Mouse (Mus musculus): ENCODE measurements around the gene Ralgapa2. TPM values are rescaled to one million over a fixed set of nuclear protein-coding genes. Genes with fewer than 3 reads are reported as not detected.

Gene Ralgapa2
- polyA plus RNA-seq, 1 experiment from 2014 or later: 14.2 TPM

DNA sequence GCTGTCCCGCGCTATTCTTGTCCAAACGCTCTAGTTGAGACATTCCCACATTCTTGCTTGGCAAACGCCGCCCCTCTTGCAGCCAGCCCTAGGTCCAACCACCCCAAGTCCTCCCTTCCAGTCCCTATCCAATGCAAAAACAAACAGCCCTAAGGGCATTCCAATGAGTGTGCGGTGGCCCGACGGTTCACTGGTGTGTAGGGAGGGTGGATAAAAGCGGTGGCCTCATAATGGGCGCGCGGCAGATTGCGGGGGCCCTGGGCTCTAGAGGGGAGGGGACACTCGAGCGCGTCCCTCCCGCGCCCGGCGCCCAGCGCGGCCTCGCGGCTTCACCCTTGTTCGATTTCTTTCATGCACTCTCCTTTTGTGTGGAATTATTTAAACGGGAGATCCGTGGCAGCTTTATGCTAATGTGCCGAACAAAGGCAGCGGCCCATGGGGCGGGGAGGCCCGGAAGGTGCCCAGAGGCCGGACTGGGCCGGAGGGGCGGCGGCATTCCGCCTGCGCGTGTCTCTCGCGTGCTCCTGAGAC lies 293.9 kb downstream of the Ralgapa2 start:
- H3K4me3 ChIP-seq (replicated peaks; ENCODE audit: low read length): peak overlapping the region; percentile 16
- H3K4me1 ChIP-seq (replicated peaks; ENCODE audit: control insufficient read depth, insufficient read depth, low read length): peaks cover 34% of the 10 kb centered on the region
- H3K36me3 ChIP-seq (replicated peaks; ENCODE audit: control insufficient read depth, insufficient read depth): no peaks in the 10 kb centered on the region
- peak overlapping the region; percentile 59 for H3K27ac ChIP-seq
- no peaks in the 10 kb centered on the region for H3K9me3 ChIP-seq (ENCODE audit: control insufficient read depth, low read length)
- H3K4me2 ChIP-seq (replicated peaks): peak overlapping the region; percentile 49
- H3K27me3 ChIP-seq (ENCODE audit: control insufficient read depth, insufficient read depth, low read length): peaks cover 28% of the 10 kb centered on the region
- H3K9ac ChIP-seq: peak overlapping the region; percentile 43
- WGBS: under 1% methylated on average over 40 of the region's 40 CpGs
- DNase-seq (ENCODE audit: low spot score) (no peak), ATAC-seq (ENCODE audit: low FRiP score) (peak; percentile 5; the same call in 1 of the 2 replicates)

DNA sequence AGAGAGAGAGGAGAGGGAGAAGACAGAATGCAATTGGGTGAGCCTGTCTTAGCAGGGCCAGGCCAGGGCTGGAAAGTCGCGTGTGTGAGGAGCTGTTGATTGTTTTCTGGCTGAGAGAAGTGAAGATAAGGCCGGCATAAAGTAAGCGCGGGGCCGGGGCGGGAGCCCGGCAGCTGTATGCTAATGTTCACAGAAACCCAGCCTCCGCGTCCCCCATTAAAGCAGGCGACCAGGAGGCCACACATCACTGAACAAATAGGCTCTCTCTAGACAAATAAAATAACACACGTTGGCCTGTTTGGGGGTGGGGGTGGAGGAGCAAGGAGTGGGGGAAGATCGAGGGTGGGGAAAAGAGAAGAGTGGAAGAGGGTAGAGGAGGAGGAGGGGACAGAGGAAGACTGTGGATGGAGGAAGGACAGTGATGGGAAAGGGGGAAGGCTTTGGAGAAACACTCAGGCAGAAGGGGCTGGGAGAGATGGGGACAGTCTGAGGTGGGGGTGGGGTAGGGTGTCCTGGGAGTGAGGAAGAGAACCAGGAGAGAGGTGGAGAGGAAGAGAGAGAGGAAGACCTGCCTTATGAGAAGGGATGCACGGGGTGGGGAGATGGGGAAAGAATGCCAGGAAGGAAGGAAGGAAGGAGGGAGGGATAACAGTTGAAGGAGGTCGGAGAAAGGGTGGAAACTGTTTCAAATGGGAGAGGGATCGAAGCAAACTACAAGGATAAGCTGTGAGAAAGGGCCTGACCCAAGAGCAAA lies 294.7 kb downstream of the Ralgapa2 start:
- no peak for ATAC-seq (ENCODE audit: low FRiP score)
- Histone ChIP-seq H3K4me3 (replicated peaks; ENCODE audit: low read length) (no peak overlapping the region), H3K9ac (no peak overlapping the region), H3K4me1 (replicated peaks; ENCODE audit: control insufficient read depth, insufficient read depth, low read length) (peaks cover 34% of the 10 kb centered on the region), H3K27me3 (ENCODE audit: control insufficient read depth, insufficient read depth, low read length) (peaks cover 28% of the 10 kb centered on the region), H3K4me2 (replicated peaks) (peak overlapping the region; percentile 49), H3K36me3 (replicated peaks; ENCODE audit: control insufficient read depth, insufficient read depth) (no peaks in the 10 kb centered on the region), H3K27ac (peak overlapping the region; percentile 59), H3K9me3 (ENCODE audit: control insufficient read depth, low read length) (no peaks in the 10 kb centered on the region)
- DNase-seq (ENCODE audit: low spot score): no peak
- WGBS: 3% methylated on average over 16 of the region's 16 CpGs

DNA sequence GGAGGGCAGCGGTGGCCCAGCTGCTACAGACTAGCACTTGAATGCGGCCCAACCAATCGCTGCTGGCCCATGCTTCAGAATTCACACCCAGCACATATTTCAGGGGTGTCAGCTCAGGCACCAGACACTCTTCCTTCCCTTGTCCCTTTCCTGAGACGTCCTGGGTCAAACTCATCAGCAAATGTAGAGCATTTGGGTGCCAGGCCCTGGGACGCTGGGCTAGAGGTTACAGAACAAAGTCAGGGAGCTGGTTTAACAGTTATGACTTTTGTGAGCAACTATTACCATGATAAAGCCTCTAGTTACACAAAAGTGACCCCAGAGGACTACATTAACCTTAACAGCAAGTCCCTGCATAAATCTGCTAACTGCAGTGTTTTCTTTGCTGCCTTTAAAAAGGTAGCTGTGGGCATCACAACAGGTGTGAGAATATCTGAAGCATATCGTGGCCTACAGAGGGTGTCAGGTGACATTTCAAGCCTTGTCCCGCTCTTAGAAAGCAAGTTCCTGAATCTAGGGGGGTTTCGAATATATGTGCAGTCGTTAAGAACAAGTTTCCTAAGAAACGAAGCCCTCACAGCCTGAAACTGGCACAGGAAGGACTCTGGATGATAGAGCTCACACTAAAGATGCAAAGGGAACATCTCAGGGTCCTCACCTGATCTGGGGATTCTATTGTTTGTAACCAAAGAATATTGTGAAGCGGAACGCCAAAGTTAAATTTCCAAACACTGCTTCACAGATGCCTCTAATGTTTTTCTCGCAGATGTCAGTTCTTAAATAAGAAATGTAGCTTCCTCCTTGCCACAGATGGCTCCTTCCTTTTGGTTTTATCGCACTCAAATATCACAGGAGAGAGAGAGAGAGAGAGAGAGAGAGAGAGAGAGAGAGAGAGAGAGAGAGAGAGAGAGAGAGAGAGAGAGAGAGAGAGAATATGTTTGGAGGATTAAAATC lies 295.8 kb downstream of the Ralgapa2 start:
- no peaks in the 10 kb centered on the region for H3K9me3 ChIP-seq (ENCODE audit: control insufficient read depth, low read length)
- peaks cover 28% of the 10 kb centered on the region for H3K27me3 ChIP-seq (ENCODE audit: control insufficient read depth, insufficient read depth, low read length)
- peak overlapping the region; percentile 41; the same call in 1 of the 2 replicates for H3K27ac ChIP-seq
- WGBS: 19% methylated on average over 14 of the region's 14 CpGs
- no peaks in the 10 kb centered on the region for H3K36me3 ChIP-seq (replicated peaks; ENCODE audit: control insufficient read depth, insufficient read depth)
- no peak overlapping the region for H3K9ac ChIP-seq
- H3K4me3 ChIP-seq (replicated peaks; ENCODE audit: low read length): no peak overlapping the region
- ATAC-seq (ENCODE audit: low FRiP score): no peak
- no peak overlapping the region for H3K4me2 ChIP-seq (replicated peaks)
- peaks cover 34% of the 10 kb centered on the region for H3K4me1 ChIP-seq (replicated peaks; ENCODE audit: control insufficient read depth, insufficient read depth, low read length)
- no peak for DNase-seq (ENCODE audit: low spot score)

DNA sequence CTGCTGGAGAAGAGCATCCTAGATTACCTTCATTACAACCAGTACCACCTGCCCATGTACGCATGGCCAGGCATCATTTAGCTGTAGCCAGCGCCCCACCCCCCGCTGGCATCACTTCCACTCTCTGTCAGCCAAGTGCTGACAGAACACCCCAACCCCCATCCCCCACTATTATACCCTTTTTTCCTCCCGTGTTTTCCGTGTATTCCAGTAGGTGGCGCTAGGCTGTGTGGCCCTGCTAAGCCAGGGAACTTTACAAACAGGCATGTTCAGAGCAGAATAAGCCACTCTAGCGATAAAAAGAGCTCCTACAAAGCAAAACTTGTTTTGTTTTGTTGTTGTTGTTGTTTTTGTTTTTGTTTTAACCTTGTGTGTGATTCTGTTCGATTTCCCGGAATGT lies 297.4 kb downstream of the Ralgapa2 start:
- no peak overlapping the region for H3K9ac ChIP-seq
- ATAC-seq (ENCODE audit: low FRiP score) (0 out of 2 replicates have a peak, but pooled peaks have one; percentile 18), DNase-seq (ENCODE audit: low spot score) (peak; percentile 87)
- H3K27me3 ChIP-seq (ENCODE audit: control insufficient read depth, insufficient read depth, low read length): peaks cover 24% of the 10 kb centered on the region
- no peak overlapping the region for H3K4me2 ChIP-seq (replicated peaks)
- H3K9me3 ChIP-seq (ENCODE audit: control insufficient read depth, low read length): no peaks in the 10 kb centered on the region
- H3K4me3 ChIP-seq (replicated peaks; ENCODE audit: low read length): no peak overlapping the region
- no peak overlapping the region for H3K27ac ChIP-seq
- peaks cover 25% of the 10 kb centered on the region for H3K4me1 ChIP-seq (replicated peaks; ENCODE audit: control insufficient read depth, insufficient read depth, low read length)
- 1% methylated on average over 9 of the region's 9 CpGs for WGBS
- H3K36me3 ChIP-seq (replicated peaks; ENCODE audit: control insufficient read depth, insufficient read depth): no peaks in the 10 kb centered on the region

DNA sequence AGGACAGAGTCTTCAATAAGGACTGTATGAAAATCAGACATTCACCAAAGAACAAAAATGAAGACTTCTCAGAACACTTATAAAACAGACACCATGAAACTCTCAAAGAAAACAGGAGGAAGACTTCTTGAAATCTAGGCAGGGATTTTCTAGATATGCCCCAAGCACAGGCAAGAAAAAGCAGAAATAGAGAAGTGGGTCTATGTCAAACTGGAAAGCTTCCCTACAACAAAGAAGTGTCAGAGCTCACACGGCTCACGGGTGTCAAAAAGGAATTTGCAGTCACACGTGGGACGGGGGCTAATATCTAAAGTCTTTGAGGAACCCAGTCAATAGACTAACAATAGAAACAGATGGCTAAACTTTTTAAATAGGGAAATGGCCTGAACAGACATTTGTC lies 301.2 kb downstream of the Ralgapa2 start:
- H3K9me3 ChIP-seq (ENCODE audit: control insufficient read depth, low read length): no peaks in the 10 kb centered on the region
- peaks cover 8% of the 10 kb centered on the region for H3K4me1 ChIP-seq (replicated peaks; ENCODE audit: control insufficient read depth, insufficient read depth, low read length)
- peaks cover 3% of the 10 kb centered on the region for H3K27me3 ChIP-seq (ENCODE audit: control insufficient read depth, insufficient read depth, low read length)
- DNase-seq (ENCODE audit: low spot score): no peak
- no peak overlapping the region for H3K4me3 ChIP-seq (replicated peaks; ENCODE audit: low read length)
- ATAC-seq (ENCODE audit: low FRiP score): no peak
- H3K27ac ChIP-seq: no peak overlapping the region
- H3K9ac ChIP-seq: no peak overlapping the region
- no peaks in the 10 kb centered on the region for H3K36me3 ChIP-seq (replicated peaks; ENCODE audit: control insufficient read depth, insufficient read depth)
- WGBS: 22% methylated on average over 4 of the region's 4 CpGs
- no peak overlapping the region for H3K4me2 ChIP-seq (replicated peaks)

DNA sequence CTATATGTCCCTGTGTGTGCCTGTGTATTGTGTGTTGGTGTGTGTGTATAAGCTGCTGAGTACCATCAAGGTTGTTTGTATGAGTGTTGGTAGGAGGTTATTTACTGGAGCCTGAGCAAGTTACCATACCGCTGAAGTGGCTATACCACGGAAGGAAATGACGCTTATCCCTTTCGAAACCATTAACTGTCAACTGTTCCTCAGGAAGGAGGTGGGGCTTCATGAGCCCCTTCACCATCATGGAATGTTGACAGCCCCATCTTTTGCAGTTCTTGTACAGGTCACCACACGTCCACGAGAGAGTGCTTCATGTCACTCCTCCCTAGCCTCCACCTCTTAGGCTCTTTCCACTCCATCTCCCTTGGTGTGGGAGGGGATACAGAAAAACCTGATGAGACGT lies 314.2 kb downstream of the Ralgapa2 start:
- no peak overlapping the region for H3K9ac ChIP-seq
- no peaks in the 10 kb centered on the region for H3K4me1 ChIP-seq (replicated peaks; ENCODE audit: control insufficient read depth, insufficient read depth, low read length)
- H3K9me3 ChIP-seq (ENCODE audit: control insufficient read depth, low read length): no peaks in the 10 kb centered on the region
- no peaks in the 10 kb centered on the region for H3K27me3 ChIP-seq (ENCODE audit: control insufficient read depth, insufficient read depth, low read length)
- ATAC-seq (ENCODE audit: low FRiP score) (no peak), DNase-seq (ENCODE audit: low spot score) (no peak)
- H3K4me3 ChIP-seq (replicated peaks; ENCODE audit: low read length): no peak overlapping the region
- 86% methylated on average over 7 of the region's 7 CpGs for WGBS
- H3K36me3 ChIP-seq (replicated peaks; ENCODE audit: control insufficient read depth, insufficient read depth): no peaks in the 10 kb centered on the region
- H3K27ac ChIP-seq: no peak overlapping the region
- H3K4me2 ChIP-seq (replicated peaks): no peak overlapping the region

DNA sequence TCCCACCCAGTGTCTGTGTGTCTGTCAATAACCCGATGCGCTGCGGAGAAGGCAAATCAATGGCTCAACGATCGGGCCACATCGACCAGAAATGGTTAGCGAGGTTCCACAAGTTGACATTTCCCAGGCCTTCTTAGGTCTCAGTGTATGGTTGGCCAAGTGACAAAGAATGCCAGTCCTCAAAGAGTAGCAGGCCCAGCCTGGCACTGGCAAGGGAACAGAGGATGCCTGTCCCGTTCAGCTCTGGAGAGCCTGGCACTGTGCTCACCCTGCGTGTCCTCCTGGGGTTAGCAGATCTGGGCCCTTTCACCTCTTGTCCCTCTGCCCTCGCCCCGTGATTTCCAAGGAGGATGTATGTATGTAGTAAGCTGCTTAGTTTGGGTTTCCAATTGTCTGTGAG lies 316.0 kb downstream of the Ralgapa2 start:
- 93% methylated on average over 11 of the region's 11 CpGs for WGBS
- no peak for ATAC-seq (ENCODE audit: low FRiP score)

More for the DNA sequence above, 316.0 kb downstream of the Ralgapa2 start:
- DNase-seq (ENCODE audit: low spot score): no peak
- no peaks in the 10 kb centered on the region for H3K9me3 ChIP-seq (ENCODE audit: control insufficient read depth, low read length)
- H3K36me3 ChIP-seq (replicated peaks; ENCODE audit: control insufficient read depth, insufficient read depth): no peaks in the 10 kb centered on the region
- H3K4me2 ChIP-seq (replicated peaks): no peak overlapping the region
- H3K4me1 ChIP-seq (replicated peaks; ENCODE audit: control insufficient read depth, insufficient read depth, low read length): no peaks in the 10 kb centered on the region
- no peak overlapping the region for H3K9ac ChIP-seq
- H3K27me3 ChIP-seq (ENCODE audit: control insufficient read depth, insufficient read depth, low read length): no peaks in the 10 kb centered on the region
- no peak overlapping the region for H3K27ac ChIP-seq
- no peak overlapping the region for H3K4me3 ChIP-seq (replicated peaks; ENCODE audit: low read length)
